In the genomic region with DNA sequence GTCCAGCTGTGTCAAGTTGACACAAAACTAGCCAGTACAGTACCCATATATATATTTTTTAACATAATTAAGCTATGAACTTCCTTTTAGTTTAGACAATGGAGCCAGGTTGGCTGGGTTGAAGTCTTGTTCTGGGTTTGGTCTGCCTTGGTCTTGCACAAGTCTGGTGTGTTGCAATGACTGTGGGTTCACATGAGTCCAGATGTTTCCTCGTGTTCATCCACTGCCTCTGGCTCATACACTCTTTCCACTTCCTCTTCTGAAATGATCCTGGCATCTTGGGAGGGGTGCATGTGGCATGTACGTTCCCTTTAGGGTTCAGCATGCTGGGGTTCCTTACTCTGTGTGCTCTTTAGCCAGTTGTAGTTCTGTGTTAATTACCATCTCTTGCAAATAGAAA, we compare ENCODE assay signal across 13 mouse cellular contexts. TPM values are rescaled to one million over a fixed set of nuclear protein-coding genes. Genes with fewer than 3 reads are reported as not detected.
DNase-seq lines count a peak whose midpoint lies in the region; ATAC-seq and TF ChIP-seq lines count a peak whose summit lies in the region.
"Had no signal": no experiment of that assay in that cellular context is flagged by ENCODE, and none has a peak within 500 bp of the region (broad histone marks: within the 10 kb centered on the region; RNA-seq: fewer than 3 reads in every experiment).

No protein-coding gene starts in this region.

- no peak for TF ChIP-seq POLR2A in MEL (IDR thresholded peaks at IDR 0.05; ENCODE audit: control insufficient read depth in 1 of 2, insufficient read depth in 1 of 2, low read depth in 1 of 2, low read length in 2 of 2, poor library complexity in 1 of 2)

- ATAC-seq in inflammation-experienced regulatory T-cells, adult 6 months, result no peak

- H3K9me3 ChIP-seq in heart, embryonic 10.5 days, result no peaks in the 10 kb centered on the region
- H3K9me3 ChIP-seq in MEL (replicated peaks; ENCODE audit: insufficient read depth, low read length), result no peaks in the 10 kb centered on the region
- H3K9me3 ChIP-seq: midbrain, embryonic 10.5 days had no signal

- no peak for TF ChIP-seq CTCF in MEL (IDR thresholded peaks at IDR 0.05 in 2 of 3, conservative IDR thresholded peaks at IDR 0.05 in 1 of 3; ENCODE audit: control insufficient read depth in 1 of 3, insufficient read depth in 1 of 3, low read depth in 2 of 3, low read length in 3 of 3, poor library complexity in 1 of 3, severe bottlenecking in 1 of 3)

- no peaks in the 10 kb centered on the region for H3K79me2 ChIP-seq in MEL (ENCODE audit: control insufficient read depth, insufficient read depth, low read length, poor library complexity)

- intact Hi-C loops in heart, postnatal 36 days (cut with DNase I), result no loop called here
- intact Hi-C loops in left cerebral cortex, postnatal 14 days (cut with DNase I), result no loop called here

- no peak overlapping the region for H3K27ac ChIP-seq in heart, embryonic 10.5 days
- H3K27ac ChIP-seq in MEL (ENCODE audit: control insufficient read depth, low read depth, low read length), result no peak overlapping the region
- H3K27ac ChIP-seq: midbrain, embryonic 10.5 days had no signal

- no peak for TF ChIP-seq RAD21 in MEL (IDR thresholded peaks at IDR 0.05; ENCODE audit: low read depth, low read length)

- WGBS in heart, embryonic 10.5 days, result 63% methylated on average over 2 of the region's 2 CpGs

- H3K4me3 ChIP-seq in heart, embryonic 10.5 days, result no peak overlapping the region
- H3K4me3 ChIP-seq in MEL (ENCODE audit: control insufficient read depth in 1 of 2, insufficient read depth in 1 of 2, low read depth in 2 of 2, low read length in 2 of 2), result no peak overlapping the region
- H3K4me3 ChIP-seq: midbrain, embryonic 10.5 days had no signal

- no peaks in the 10 kb centered on the region for H3K36me3 ChIP-seq in heart, embryonic 10.5 days
- peaks cover 0 to 7% of the 10 kb centered on the region in 2 experiments; a peak in 2 of 4 replicates for H3K36me3 ChIP-seq in MEL (ENCODE audit: control insufficient read depth in 1 of 2, insufficient read depth in 2 of 2, low read length in 2 of 2)
- H3K36me3 ChIP-seq: midbrain, embryonic 10.5 days had no signal

- no peak overlapping the region for H3K9ac ChIP-seq in MEL (ENCODE audit: control insufficient read depth, low read depth, low read length, poor library complexity, severe bottlenecking)

- H3K27me3 ChIP-seq in heart, embryonic 10.5 days (ENCODE audit: insufficient read depth, poor library complexity, severe bottlenecking), result no peaks in the 10 kb centered on the region
- H3K27me3 ChIP-seq in MEL (ENCODE audit: control insufficient read depth in 1 of 2, insufficient read depth in 2 of 2, low read length in 2 of 2), result no peaks in the 10 kb centered on the region; a peak in 1 of 4 replicates

- no peak for TF ChIP-seq EP300 in MEL (IDR thresholded peaks at IDR 0.05; ENCODE audit: low read depth in 1 of 2, low read length in 2 of 2)

- DNase-seq in heart, adult 11 months, result peak; percentile 98
- no peak for DNase-seq in heart, embryonic 10.5 days (ENCODE audit: low spot score)
- peak; percentile 54 for DNase-seq in MEL (ENCODE audit: low read depth, low spot score)
- DNase-seq in heart, postnatal 36 days, result peak; percentile 46 to 50
- peak; percentile 47 to 62 for DNase-seq in lung, postnatal 4 days
- DNase-seq in left cerebral cortex, postnatal 14 days (ENCODE audit: low spot score in 2 of 2), result no peak
- no peak for DNase-seq in kidney, adult 11 months
- DNase-seq: cerebellum, adult 11-12 months; layer of hippocampus, postnatal 36 days had no signal

- no peaks in the 10 kb centered on the region for H3K4me1 ChIP-seq in heart, embryonic 10.5 days
- H3K4me1 ChIP-seq in MEL (ENCODE audit: control insufficient read depth in 1 of 2, insufficient read depth in 2 of 2, low read length in 2 of 2), result peaks cover 0 to 7% of the 10 kb centered on the region in 2 experiments; a peak in 2 of 4 replicates

TF ChIP-seq in MEL, 35 proteins besides CTCF, POLR2A, EP300 and RAD21:
- TF ChIP-seq ZC3H11A (IDR thresholded peaks at IDR 0.05; ENCODE audit: low read depth, low read length), result no peak
- TF ChIP-seq TAL1 (IDR thresholded peaks at IDR 0.05; ENCODE audit: low read length), result peak; percentile 33
- TF ChIP-seq ZKSCAN1 (IDR thresholded peaks at IDR 0.05; ENCODE audit: low read depth, low read length), result no peak
- TF ChIP-seq KAT2A (conservative IDR thresholded peaks at IDR 0.05; ENCODE audit: low read depth, low read length), result no peak

RNA-seq across cellular contexts. Expression of a gene that starts 10.1 kb away (rescaled TPM):
- polyA plus RNA-seq in heart, embryonic 10.5 days (2016; fragmentation: Nextera tagmentation; extraction: Ambion mirVana), result 8.0 and 10.4 TPM in 2 replicates
- total RNA-seq in MEL (2012; rRNA removed), result 32.7 and 39.5 TPM in 2 replicates
- 10 to 100 TPM; 48.8 to 62.6 TPM for polyA plus RNA-seq in MEL (2012; ENCODE audit: insufficient read depth in 1 of 2, insufficient read length in 2 of 2, low read depth in 1 of 2, low replicate concordance in 2 of 2, missing spikeins in 1 of 2)
- 100 to 1,000 TPM; 136 to 147 TPM for total RNA-seq in heart, postnatal 36 days (2021)
- 10 to 100 TPM; 40.8 to 54.9 (median 47.8) TPM for polyA plus RNA-seq in inflammation-experienced regulatory T-cells, adult 6 months (2017; shearing (Covaris generic))
- total RNA-seq in left cerebral cortex, postnatal 14 days (2021), result 100 to 1,000 TPM; 172 to 188 TPM

RNA-seq across cellular contexts. Expression of a gene that starts 29.6 kb away (rescaled TPM):
- polyA plus RNA-seq in heart, embryonic 10.5 days (2016; fragmentation: Nextera tagmentation; extraction: Ambion mirVana), result 126 and 136 TPM in 2 replicates
- total RNA-seq in MEL (2012; rRNA removed), result 119 and 127 TPM in 2 replicates
- 100 to 1,000 TPM; 129 to 155 TPM for polyA plus RNA-seq in MEL (2012; ENCODE audit: insufficient read depth in 1 of 2, insufficient read length in 2 of 2, low read depth in 1 of 2, low replicate concordance in 2 of 2, missing spikeins in 1 of 2)
- total RNA-seq in heart, postnatal 36 days (2021), result 10 to 100 TPM; 48.5 to 52.9 TPM
- polyA plus RNA-seq in inflammation-experienced regulatory T-cells, adult 6 months (2017; shearing (Covaris generic)), result 100 to 1,000 TPM in 1 of 3 experiments, 10 to 100 TPM in 2; 25.5 to 101 (median 26.7) TPM
- total RNA-seq in left cerebral cortex, postnatal 14 days (2021), result 1 to 10 TPM; 2.4 to 3.1 TPM

RNA-seq across cellular contexts. Expression of a gene that starts 40.0 kb away (rescaled TPM):
- 116 and 174 TPM in 2 replicates for polyA plus RNA-seq in heart, embryonic 10.5 days (2016; fragmentation: Nextera tagmentation; extraction: Ambion mirVana)
- 45.7 and 51.8 TPM in 2 replicates for total RNA-seq in MEL (2012; rRNA removed)
- polyA plus RNA-seq in MEL (2012; ENCODE audit: insufficient read depth in 1 of 2, insufficient read length in 2 of 2, low read depth in 1 of 2, low replicate concordance in 2 of 2, missing spikeins in 1 of 2), result 10 to 100 TPM in 1 of 2 experiments, not detected in 1; 57.3 TPM
- total RNA-seq in heart, postnatal 36 days (2021), result 100 to 1,000 TPM; 418 to 460 TPM
- 10 to 100 TPM; 55.2 to 89.6 (median 75.2) TPM for polyA plus RNA-seq in inflammation-experienced regulatory T-cells, adult 6 months (2017; shearing (Covaris generic))
- 10 to 100 TPM; 66.2 to 71.8 TPM for total RNA-seq in left cerebral cortex, postnatal 14 days (2021)

RNA-seq across cellular contexts. Expression of a gene that starts 40.1 kb away (rescaled TPM):
- polyA plus RNA-seq in heart, embryonic 10.5 days (2016; fragmentation: Nextera tagmentation; extraction: Ambion mirVana), result 39.7 and 57.2 TPM in 2 replicates
- 33.1 and 36.9 TPM in 2 replicates for total RNA-seq in MEL (2012; rRNA removed)
- polyA plus RNA-seq in MEL (2012; ENCODE audit: insufficient read depth in 1 of 2, insufficient read length in 2 of 2, low read depth in 1 of 2, low replicate concordance in 2 of 2, missing spikeins in 1 of 2), result 10 to 100 TPM in 1 of 2 experiments, not detected in 1; 45.3 TPM
- total RNA-seq in heart, postnatal 36 days (2021), result 10 to 100 TPM; 14.6 to 17.0 TPM
- 10 to 100 TPM; 18.5 to 22.5 (median 21.3) TPM for polyA plus RNA-seq in inflammation-experienced regulatory T-cells, adult 6 months (2017; shearing (Covaris generic))
- 10 to 100 TPM; 18.7 to 20.9 TPM for total RNA-seq in left cerebral cortex, postnatal 14 days (2021)

RNA-seq across cellular contexts. Expression of a gene that starts 50.3 kb away (rescaled TPM):
- not detected in 2 replicates for polyA plus RNA-seq in heart, embryonic 10.5 days (2016; fragmentation: Nextera tagmentation; extraction: Ambion mirVana)
- not detected in 2 replicates for total RNA-seq in MEL (2012; rRNA removed)
- under 1 TPM in 1 of 2 experiments, not detected in 1; 0.19 TPM for polyA plus RNA-seq in MEL (2012; ENCODE audit: insufficient read depth in 1 of 2, insufficient read length in 2 of 2, low read depth in 1 of 2, low replicate concordance in 2 of 2, missing spikeins in 1 of 2)
- not detected for total RNA-seq in heart, postnatal 36 days (2021)
- polyA plus RNA-seq in inflammation-experienced regulatory T-cells, adult 6 months (2017; shearing (Covaris generic)), result under 1 TPM in 1 of 3 experiments, not detected in 2; 0.70 TPM
- total RNA-seq in left cerebral cortex, postnatal 14 days (2021), result under 1 TPM in 1 of 2 experiments, not detected in 1; 0.40 TPM
- total RNA-seq: ES-E14; layer of hippocampus, postnatal 36 days had no signal
- polyA plus RNA-seq: heart, embryonic 16.5 days; midbrain, embryonic 10.5 days had no signal

Comparison
In these comparisons a context has a peak if more than half of its experiments do, and no peak if none do; other contexts are left out.
1. DNase-seq: peak in heart, adult 11 months (single experiment), MEL (single experiment), heart, postnatal 36 days (2 of 2) and lung, postnatal 4 days (2 of 2); none in heart, embryonic 10.5 days (single experiment), left cerebral cortex, postnatal 14 days (0 of 2) and kidney, adult 11 months (single experiment).
2. RNA of a gene that starts 29.6 kb away (total RNA-seq): 119 to 127 TPM in MEL and 48.5 to 52.9 TPM in heart, postnatal 36 days; 2.4 to 3.1 TPM in left cerebral cortex, postnatal 14 days; every median in the first group is over 10 times any median in the second.